Mouse (Mus musculus) MEL-GATA-1-ER (cell line): ENCODE measurements at regions not wholly inside any gene's neighbourhood (a gene's known extent, or its start where the extent isn't known, plus 50 kb on each side); places are given as distances from the start of the nearest gene placed in this dataset.

Source experiments
- DNase-seq: peaks from one replicate; pipeline ENCODE4 v3.0.0-alpha.2; 2012; ENCODE audit warnings: low read depth; ENCODE audit errors: extremely low read depth

DNA sequence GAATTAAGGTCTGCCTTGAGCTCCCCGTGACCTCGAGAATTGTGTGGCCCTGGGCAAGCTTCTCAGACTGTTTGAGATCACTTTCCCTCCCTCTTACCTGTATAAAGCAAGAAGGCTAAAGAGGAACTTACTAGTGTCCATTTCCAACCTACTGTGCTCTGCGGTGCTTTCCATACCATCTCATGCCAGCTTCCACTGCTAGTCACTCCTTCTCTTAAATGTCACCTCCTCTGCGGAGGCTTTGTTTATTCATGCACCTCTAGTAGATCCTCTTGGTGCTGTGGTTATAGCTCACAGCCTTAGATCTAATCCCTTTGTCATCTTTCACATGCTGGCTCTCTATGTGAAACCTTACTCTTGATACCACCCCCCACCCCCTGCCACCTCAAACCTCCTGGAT lies 2310.3 kb upstream of the Lrrc6 start:
- DNase-seq: no peak

GRCm38 (mm10) chr15:68810593-68810992 lies 2309.9 kb upstream of the Lrrc6 start:
- no peak for DNase-seq

DNA sequence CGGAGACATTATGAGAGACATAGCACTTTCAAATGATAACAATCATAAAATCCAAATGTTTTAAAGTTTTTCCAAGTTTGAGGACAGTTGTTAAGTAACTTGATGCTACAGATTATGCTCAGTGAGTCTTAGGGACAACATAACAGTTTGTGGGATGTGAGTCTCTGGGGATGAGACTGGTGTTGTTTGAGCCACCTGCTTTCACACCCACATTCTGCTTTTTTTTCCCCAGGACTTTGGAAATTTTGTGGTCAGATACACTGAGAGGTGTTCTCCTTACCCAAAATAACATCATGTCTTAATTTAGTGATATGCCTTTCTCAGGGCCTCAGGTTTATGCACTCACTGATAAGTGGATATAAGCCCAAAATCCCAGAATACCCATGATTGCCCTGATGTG lies 2307.5 kb upstream of the Lrrc6 start:
- no peak for DNase-seq

DNA sequence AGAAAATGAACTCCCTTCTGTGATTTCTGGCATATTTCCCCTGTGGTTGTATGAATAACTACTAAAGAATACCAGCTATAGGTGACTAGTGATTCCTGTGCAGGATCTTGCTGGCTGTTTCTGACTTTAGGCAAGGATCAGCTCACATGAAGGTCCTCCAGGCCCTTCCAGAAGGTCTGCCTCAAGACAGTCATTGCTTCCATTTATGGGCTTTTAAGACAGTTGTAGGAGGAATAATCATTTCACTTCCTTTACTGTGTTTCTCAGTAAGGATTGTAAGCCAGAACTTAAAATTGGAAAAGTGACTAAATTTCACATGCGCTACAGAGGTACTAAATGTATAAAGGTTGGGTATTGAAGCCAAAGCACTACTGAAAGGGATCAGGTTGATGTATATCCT lies 2303.5 kb upstream of the Lrrc6 start:
- no peak for DNase-seq

DNA sequence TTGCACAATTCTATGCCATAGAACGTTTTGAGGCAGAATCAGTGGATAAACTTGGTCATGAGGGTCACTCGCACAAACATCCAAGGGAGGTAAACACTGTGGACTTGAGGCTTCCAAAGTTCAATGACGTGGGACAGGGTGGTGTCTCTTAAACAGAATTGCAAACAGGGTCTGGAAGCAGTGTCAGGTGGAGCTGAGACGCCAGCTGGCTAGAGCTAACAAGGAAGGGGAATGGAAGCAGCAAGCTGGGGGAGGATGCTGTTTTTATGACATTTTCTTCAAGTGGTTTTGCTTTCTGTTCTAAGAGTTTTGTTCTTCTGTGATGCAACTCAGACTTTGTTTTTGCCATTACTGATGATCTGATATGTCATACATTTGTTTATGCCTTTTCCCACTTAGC lies 2301.1 kb upstream of the Lrrc6 start:
- no peak for DNase-seq

GRCm38 (mm10) chr15:68797406-68797805 lies 2296.7 kb upstream of the Lrrc6 start:
- DNase-seq: no peak

DNA sequence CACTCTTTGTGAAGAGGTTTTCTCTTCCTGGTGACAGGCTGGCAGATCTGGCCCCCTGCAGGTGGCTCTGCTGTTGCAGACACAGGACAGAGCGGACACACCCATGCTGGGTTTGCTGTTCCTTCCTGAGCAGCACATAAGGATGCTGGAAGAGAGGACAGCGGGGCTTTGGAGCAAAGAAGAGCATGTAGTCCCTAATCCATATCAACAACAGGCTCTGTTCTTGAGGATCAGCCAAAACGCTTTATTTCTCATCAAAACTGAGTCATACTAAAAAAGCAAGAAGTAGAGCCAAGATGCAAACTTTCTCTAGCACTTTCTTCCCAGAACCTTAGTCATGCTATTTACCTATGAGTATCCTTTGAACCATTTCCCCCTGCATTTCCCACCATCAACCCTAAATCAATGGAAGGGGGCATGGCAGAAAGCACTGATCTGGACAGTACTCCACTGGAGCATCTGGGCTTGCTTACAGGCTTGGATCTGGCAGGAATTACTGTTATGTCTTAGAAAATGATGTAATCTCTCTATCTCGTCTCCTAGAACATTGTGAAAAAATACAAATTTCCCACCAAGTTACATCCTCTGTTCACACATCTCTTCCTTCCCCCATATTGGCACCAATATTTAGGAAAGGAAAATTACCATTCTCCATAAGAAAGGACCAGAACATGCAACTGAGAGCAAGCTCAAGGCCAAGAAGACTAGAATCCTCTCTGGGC lies 2294.7 kb upstream of the Lrrc6 start:
- no peak for DNase-seq

DNA sequence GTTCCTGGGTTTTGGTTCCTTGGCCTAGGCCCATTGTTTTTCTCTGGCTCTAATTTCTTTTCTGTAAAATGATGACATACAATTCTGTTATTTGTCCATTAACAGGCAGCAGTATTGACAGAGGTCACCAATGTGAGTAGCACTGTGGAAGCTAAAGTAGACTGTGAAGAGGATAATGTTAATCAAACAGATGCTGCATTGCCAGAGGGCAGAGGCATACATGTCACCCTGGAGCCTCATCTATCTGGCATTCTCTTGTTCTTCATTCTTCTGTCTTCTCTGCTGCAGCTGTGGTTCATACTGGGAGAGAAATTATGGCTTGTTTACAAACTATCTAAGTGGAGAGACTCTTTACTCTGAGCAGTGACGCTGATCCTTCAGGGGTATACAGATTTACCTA lies 2259.2 kb upstream of the Lrrc6 start:
- no peak for DNase-seq

DNA sequence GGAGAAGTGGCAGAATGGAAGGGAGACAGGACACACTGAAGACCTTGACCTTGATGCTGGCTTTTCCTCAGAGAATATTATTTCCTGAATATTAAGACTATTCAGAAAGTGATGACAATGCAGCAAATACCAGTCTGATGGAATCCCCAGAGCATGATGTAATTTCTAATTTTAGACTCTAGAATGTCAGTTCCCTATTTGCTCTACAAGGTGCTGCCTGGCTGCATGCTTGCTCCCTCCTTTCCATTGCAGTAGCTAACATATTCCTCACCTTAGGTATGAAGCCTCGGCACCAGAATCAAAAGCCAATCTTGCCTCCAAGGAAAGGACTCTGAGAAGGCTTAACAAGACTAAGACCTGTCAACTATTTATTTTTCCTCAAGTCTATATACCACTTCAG lies 2254.5 kb upstream of the Lrrc6 start:
- DNase-seq: no peak

GRCm38 (mm10) chr15:68754834-68755233 lies 2254.1 kb upstream of the Lrrc6 start:
- DNase-seq: no peak

GRCm38 (mm10) chr15:68739344-68739743 lies 2238.6 kb upstream of the Lrrc6 start:
- DNase-seq: no peak

DNA sequence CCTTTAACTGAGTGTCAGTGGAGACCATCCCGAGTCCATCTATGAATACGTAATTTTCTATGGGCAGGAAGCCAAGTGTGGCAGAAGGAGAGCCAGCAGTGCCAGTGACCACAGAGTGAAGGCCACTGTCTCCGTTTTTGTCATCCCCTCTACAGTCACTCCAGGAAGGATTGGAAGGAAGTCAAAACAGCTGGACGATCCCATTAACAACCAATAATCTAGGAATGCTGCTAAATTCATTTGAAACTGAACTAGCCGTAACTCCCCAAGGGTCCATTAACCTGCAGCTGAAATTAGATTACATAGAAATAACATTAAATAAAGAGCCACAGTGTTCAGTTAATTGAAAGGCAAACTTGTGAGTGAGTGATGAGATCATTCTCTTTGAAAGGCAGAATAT lies 2220.5 kb upstream of the Lrrc6 start:
- DNase-seq: no peak

DNA sequence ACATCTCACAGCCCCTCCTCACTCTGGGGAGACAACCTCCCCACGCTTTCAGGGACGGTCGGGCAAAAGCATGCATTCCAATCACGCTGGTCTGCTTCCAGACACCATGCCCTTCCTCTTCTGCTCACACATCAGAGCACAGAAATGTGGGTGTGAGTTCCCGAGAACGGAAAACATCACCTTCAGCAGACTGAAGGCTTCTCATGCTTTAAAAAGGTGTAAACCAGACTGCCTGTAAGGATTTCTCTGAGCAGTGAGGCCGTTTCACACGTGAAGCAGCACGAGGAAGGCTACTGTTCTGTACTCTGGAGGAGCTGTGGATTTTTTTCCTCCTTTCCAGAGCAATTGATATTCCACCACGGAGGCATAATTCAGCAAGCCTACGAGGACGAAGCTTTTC lies 2218.8 kb upstream of the Lrrc6 start:
- no peak for DNase-seq

DNA sequence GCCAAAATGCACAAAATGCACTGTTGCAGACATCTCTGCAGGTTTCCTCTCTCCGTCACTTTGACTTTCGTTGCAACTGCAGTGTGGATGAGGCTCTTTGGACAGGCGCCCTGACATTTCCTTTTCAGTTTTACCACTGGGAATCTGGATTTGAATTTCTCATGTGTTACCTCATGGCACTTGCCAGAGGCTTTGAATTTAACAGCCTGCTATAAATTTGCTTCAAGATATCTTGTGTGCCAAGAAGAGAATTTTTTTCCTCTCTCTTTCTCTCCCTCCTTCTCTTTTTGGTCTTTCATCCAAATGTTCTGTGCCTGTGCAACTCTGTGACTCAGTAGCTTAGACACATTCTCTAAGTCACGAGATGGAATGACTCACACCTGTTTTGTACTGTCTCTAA lies 2213.6 kb upstream of the Lrrc6 start:
- no peak for DNase-seq

DNA sequence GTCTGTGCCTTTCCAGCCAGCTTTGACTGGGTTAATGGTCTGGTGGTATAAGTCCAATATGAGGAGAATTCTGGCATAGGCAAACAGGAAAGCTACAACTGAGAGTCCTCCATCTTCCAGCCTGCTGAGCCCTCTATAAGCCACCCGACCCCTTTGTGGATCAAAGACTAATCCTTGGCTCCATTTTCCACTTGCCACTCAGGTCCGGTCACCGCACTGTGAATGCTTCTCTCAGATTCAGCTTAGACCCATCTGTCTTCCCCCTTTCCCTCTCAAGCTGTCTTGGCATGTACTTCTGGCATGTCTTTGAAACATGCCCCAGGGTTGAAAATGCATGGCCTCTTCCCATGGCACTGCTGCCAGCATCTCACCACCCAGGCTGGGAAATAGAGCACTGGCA lies 2206.6 kb upstream of the Lrrc6 start:
- no peak for DNase-seq

- no peak for DNase-seq
Observed at GRCm38 (mm10) chr15:68695041-68695650, 2194.4 kb upstream of the Lrrc6 start.

- no peak for DNase-seq
Observed at GRCm38 (mm10) chr15:68667462-68667861, 2166.8 kb upstream of the Lrrc6 start.

DNA sequence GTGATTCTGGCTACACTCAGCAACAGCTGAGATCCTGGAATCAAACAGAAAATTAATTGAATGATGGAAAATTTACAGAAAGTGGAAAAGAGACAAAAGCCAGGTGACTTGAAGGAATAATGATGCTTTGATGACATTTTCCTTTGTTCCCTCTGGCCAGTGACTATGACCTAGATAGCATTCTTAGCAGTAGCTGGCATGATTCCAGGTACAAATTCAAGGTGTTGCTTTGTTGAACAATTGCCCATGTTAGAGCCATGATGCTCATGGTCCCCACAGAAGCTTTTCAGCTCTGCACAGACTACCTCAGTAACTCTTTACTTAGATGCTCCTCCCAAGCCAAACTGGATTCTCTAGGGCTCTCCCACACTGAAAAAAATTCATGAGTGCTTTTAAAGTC lies 2164.6 kb upstream of the Lrrc6 start:
- DNase-seq: no peak

DNA sequence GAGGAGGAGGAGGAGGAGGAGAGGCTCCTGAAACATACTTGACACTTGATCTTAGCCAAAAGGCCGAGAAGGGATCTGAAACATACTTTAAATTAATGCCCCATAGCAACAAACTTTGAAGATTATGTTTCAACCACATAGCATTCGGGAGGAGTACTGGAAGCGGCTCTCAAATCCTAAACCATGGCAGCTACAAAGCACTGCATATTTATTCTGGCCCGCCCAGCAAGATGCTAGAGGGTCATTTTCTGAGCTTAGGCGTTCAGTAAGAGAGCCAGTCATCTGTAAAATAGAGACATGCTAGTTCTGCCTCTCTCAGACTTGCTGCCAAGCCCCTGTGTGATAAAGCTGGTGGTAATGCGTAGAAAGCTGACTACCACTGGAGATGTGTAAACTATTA lies 2156.0 kb upstream of the Lrrc6 start:
- DNase-seq: no peak

DNA sequence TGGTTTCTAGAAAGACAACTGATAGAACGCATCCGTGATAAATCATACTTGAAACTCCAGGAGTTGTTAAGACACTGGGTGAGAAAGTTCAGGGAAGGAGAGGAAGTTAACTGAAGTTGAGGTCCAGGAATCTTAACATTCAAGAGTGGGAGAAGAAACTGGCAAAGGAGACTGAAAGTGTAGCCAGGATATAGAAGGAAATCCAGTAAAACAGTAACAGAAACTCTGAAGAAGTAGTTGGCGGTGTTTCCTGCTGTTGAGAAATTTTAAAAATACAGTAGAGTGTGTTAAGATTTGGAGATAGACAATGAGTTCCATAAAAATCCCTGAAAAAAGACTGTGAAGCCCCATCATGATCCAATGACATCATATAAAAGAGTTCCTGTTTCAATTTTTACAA lies 2154.3 kb upstream of the Lrrc6 start:
- DNase-seq: no peak

DNA sequence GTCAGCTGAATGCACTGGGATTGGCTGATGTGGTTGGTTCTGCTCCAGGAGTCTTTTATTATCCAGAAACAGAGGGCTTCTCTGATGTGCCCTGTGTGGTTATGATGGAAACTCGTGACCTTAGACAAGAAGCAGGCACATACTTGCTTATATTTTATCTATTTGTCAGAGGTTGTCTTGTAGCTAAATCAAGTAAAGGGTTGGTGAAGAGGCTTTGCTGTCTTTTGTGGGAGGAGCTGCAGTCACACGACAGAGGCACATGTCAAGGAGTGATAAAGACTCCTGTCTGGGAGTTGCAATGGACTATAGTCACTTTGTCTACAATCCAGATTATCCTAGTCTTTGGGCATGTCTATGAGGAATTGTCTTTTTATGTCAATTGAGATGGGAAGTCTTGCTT lies 2149.9 kb upstream of the Lrrc6 start:
- DNase-seq: no peak

DNA sequence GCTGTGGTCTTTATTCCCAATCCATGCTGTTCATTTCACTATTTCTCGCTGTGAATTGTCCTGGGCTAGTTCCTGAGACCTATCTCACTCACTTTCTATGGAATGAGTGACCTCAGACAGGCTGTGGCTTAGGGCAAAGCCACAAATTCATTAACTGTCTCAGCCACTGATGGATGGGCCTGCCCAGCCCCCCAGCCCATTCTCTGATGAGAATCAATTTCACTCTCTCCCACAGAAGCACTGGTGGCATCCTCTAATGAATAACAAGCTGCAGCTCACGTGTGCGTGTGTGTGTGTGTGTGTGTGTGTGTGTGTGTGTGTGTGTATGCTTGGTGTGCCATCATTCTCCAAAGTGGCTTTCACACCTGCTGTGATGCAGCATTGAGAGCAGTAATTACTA lies 2149.3 kb upstream of the Lrrc6 start:
- no peak for DNase-seq

- no peak for DNase-seq
Observed at GRCm38 (mm10) chr15:68646865-68647264, 2146.2 kb upstream of the Lrrc6 start.
